Mouse (Mus musculus) forebrain, embryonic 13.5 days (tissue): ENCODE data around the gene Nkrf. TPM values are rescaled to one million over a fixed set of nuclear protein-coding genes. Genes with fewer than 3 reads are reported as not detected.
A peak's percentile ranks its signal among the peaks of the same experiment; 100 is the strongest.

Experiments
- ATAC-seq: fragments of 200-750 bp; cut with Nextera tagmentation; 2 replicates; pipeline ENCODE4 v1.8.0; 2017
- H3K27ac ChIP-seq: fragments of 300-500 bp; sonication (generic); 2 replicates; pipeline ENCODE4 v1.5.1; 2015; ENCODE audit warnings: inconsistent platforms, mild to moderate bottlenecking, moderate library complexity
- H3K27me3 ChIP-seq: fragments of 300-500 bp; sonication (generic); 2 replicates; pipeline ENCODE4 v1.6.1; 2015; ENCODE audit warnings: mild to moderate bottlenecking, inconsistent platforms
- H3K36me3 ChIP-seq: fragments of 300-500 bp; sonication (generic); 2 replicates; pipeline ENCODE4 v1.6.1; 2015; ENCODE audit warnings: mild to moderate bottlenecking, inconsistent platforms; ENCODE audit not compliant: poor library complexity, severe bottlenecking
- H3K4me1 ChIP-seq: fragments of 300-500 bp; sonication (generic); 2 replicates; pipeline ENCODE4 v1.6.1; 2015; ENCODE audit warnings: inconsistent platforms
- H3K4me2 ChIP-seq: fragments of 300-500 bp; sonication (generic); 2 replicates; pipeline ENCODE4 v1.6.1; 2015; ENCODE audit warnings: inconsistent platforms, mild to moderate bottlenecking, moderate library complexity
- H3K4me3 ChIP-seq: fragments of 300-500 bp; sonication (generic); 2 replicates; pipeline ENCODE4 v1.5.1; 2015; ENCODE audit warnings: mild to moderate bottlenecking, inconsistent platforms
- H3K9ac ChIP-seq: fragments of 300-500 bp; sonication (generic); 2 replicates; pipeline ENCODE4 v1.6.1; 2015; ENCODE audit warnings: mild to moderate bottlenecking, inconsistent platforms
- H3K9me3 ChIP-seq: fragments of 300-500 bp; sonication (generic); replicated peaks from 2 replicates; pipeline ENCODE4 v1.6.1; 2016; ENCODE audit warnings: inconsistent platforms
- WGBS: fragments of 180-500 bp; shearing (Covaris S2); methylation state at CpG from one replicate; pipeline ENCODE4 v1.1.7; 2015; 5-methylcytosine and 5-hydroxymethylcytosine counted together
- polyA plus RNA-seq: library from polyadenylated mRNA; unstranded; fragments of >200 nt; fragmentation: Nextera tagmentation; extraction: Ambion mirVana; gene quantifications from 2 replicates; pipeline ENCODE4 v1.2.1, GENCODE M21; 2015

The Nkrf gene
- 8.0 and 8.7 TPM in 2 replicates for polyA plus RNA-seq

- Histone ChIP-seq H3K4me2 (peak within 1 kb of the TSS; percentile 64), H3K9ac (peak within 1 kb of the TSS; percentile 76), H3K4me3 (peak within 1 kb of the TSS; percentile 56), H3K36me3 (no peaks in the 10 kb centered on the region), H3K9me3 (no peaks in the 10 kb centered on the region), H3K27ac (peak within 1 kb of the TSS; percentile 81), H3K4me1 (no peaks in the 10 kb centered on the region), H3K27me3 (no peaks in the 10 kb centered on the region)
- peak; percentile 80 for ATAC-seq
- WGBS, result 22% methylated on average over 31 of the region's 47 CpGs
Observed at GRCm38 (mm10) chrX:36902321-36903114, at the start of gene Nkrf. TSS of gene Nkrf (minus strand) at chrX:36902899.

- Histone ChIP-seq H3K36me3 (peaks cover 18% of the 10 kb centered on the region), H3K9ac (no peak overlapping the region), H3K4me1 (no peaks in the 10 kb centered on the region), H3K27ac (no peak overlapping the region), H3K27me3 (no peaks in the 10 kb centered on the region), H3K4me2 (no peak overlapping the region), H3K9me3 (no peaks in the 10 kb centered on the region; the same call in 1 of the 2 replicates), H3K4me3 (no peak overlapping the region)
- no peak for ATAC-seq
- 90% methylated on average over 3 of the region's 3 CpGs for WGBS
Observed at GRCm38 (mm10) chrX:36941106-36941505, 38.4 kb upstream of the Nkrf start.

GRCm38 (mm10) chrX:36939806-36940413 lies 37.2 kb upstream of the Nkrf start:
- ATAC-seq, result peak; percentile 36; the same call in 1 of the 2 replicates
- Histone ChIP-seq H3K36me3 (peaks cover 18% of the 10 kb centered on the region), H3K27ac (no peak overlapping the region), H3K4me1 (no peaks in the 10 kb centered on the region), H3K9me3 (no peaks in the 10 kb centered on the region; the same call in 1 of the 2 replicates), H3K27me3 (no peaks in the 10 kb centered on the region), H3K9ac (no peak overlapping the region), H3K4me2 (no peak overlapping the region), H3K4me3 (no peak overlapping the region)
- WGBS, result 80% methylated on average over 4 of the region's 4 CpGs

GRCm38 (mm10) chrX:36935326-36935966 lies 32.7 kb upstream of the Nkrf start:
- no peak for ATAC-seq
- no peak overlapping the region for H3K4me3 ChIP-seq
- WGBS, result 75% methylated on average over 7 of the region's 7 CpGs

GRCm38 (mm10) chrX:36930574-36930973 lies 27.9 kb upstream of the Nkrf start:
- WGBS, result 41% methylated on average over 1 of the region's 1 CpGs
- Histone ChIP-seq H3K36me3 (no peaks in the 10 kb centered on the region; the same call in 1 of the 2 replicates), H3K9ac (no peak overlapping the region), H3K4me3 (no peak overlapping the region), H3K4me1 (no peaks in the 10 kb centered on the region), H3K27me3 (no peaks in the 10 kb centered on the region), H3K27ac (no peak overlapping the region), H3K4me2 (no peak overlapping the region), H3K9me3 (no peaks in the 10 kb centered on the region)
- no peak for ATAC-seq

More at GRCm38 (mm10) chrX:36935326-36935966, 32.7 kb upstream of the Nkrf start:
- no peaks in the 10 kb centered on the region for H3K9me3 ChIP-seq
- no peak overlapping the region for H3K27ac ChIP-seq
- no peaks in the 10 kb centered on the region for H3K36me3 ChIP-seq
- H3K9ac ChIP-seq, result no peak overlapping the region
- H3K4me1 ChIP-seq, result no peaks in the 10 kb centered on the region
- H3K4me2 ChIP-seq, result no peak overlapping the region
- H3K27me3 ChIP-seq, result no peaks in the 10 kb centered on the region

GRCm38 (mm10) chrX:36929694-36930093 lies 27.0 kb upstream of the Nkrf start:
- Histone ChIP-seq H3K9me3 (no peaks in the 10 kb centered on the region), H3K27me3 (no peaks in the 10 kb centered on the region), H3K4me2 (no peak overlapping the region), H3K36me3 (no peaks in the 10 kb centered on the region; the same call in 1 of the 2 replicates), H3K9ac (no peak overlapping the region), H3K4me3 (no peak overlapping the region), H3K27ac (no peak overlapping the region), H3K4me1 (no peaks in the 10 kb centered on the region)
- no peak for ATAC-seq
- 78% methylated on average over 4 of the region's 4 CpGs for WGBS

- Histone ChIP-seq H3K4me2 (no peak overlapping the region), H3K36me3 (no peaks in the 10 kb centered on the region; the same call in 1 of the 2 replicates), H3K4me1 (no peaks in the 10 kb centered on the region), H3K9ac (no peak overlapping the region), H3K27me3 (no peaks in the 10 kb centered on the region), H3K9me3 (no peaks in the 10 kb centered on the region), H3K4me3 (no peak overlapping the region), H3K27ac (no peak overlapping the region)
- no peak for ATAC-seq
- WGBS, result 72% methylated on average over 4 of the region's 4 CpGs
Observed at GRCm38 (mm10) chrX:36928791-36929190, 26.1 kb upstream of the Nkrf start.

GRCm38 (mm10) chrX:36921346-36921745 lies 18.6 kb upstream of the Nkrf start:
- no peak overlapping the region for H3K27ac ChIP-seq
- H3K4me2 ChIP-seq, result no peak overlapping the region
- H3K4me1 ChIP-seq, result no peaks in the 10 kb centered on the region
- no peaks in the 10 kb centered on the region for H3K9me3 ChIP-seq
- no peak overlapping the region for H3K4me3 ChIP-seq
- H3K36me3 ChIP-seq, result no peaks in the 10 kb centered on the region
- 87% methylated on average over 4 of the region's 4 CpGs for WGBS
- ATAC-seq, result no peak
- H3K9ac ChIP-seq, result no peak overlapping the region
- no peaks in the 10 kb centered on the region for H3K27me3 ChIP-seq

- Histone ChIP-seq H3K9ac (no peak overlapping the region), H3K4me1 (no peaks in the 10 kb centered on the region), H3K27ac (no peak overlapping the region), H3K4me2 (no peak overlapping the region), H3K9me3 (no peaks in the 10 kb centered on the region), H3K36me3 (no peaks in the 10 kb centered on the region), H3K4me3 (no peak overlapping the region), H3K27me3 (no peaks in the 10 kb centered on the region)
- no peak for ATAC-seq
- WGBS, result 77% methylated on average over 1 of the region's 1 CpGs
Observed at GRCm38 (mm10) chrX:36917749-36918148, 15.1 kb upstream of the Nkrf start.

GRCm38 (mm10) chrX:36911343-36911742 lies 8.6 kb upstream of the Nkrf start:
- Histone ChIP-seq H3K27me3 (no peaks in the 10 kb centered on the region), H3K4me2 (no peak overlapping the region), H3K4me1 (no peaks in the 10 kb centered on the region), H3K9ac (no peak overlapping the region), H3K27ac (no peak overlapping the region), H3K9me3 (no peaks in the 10 kb centered on the region), H3K4me3 (no peak overlapping the region), H3K36me3 (no peaks in the 10 kb centered on the region)
- WGBS, result 45% methylated on average over 12 of the region's 12 CpGs
- ATAC-seq, result peak; percentile 41; the same call in 1 of the 2 replicates

GRCm38 (mm10) chrX:36906539-36906938 lies 3.8 kb upstream of the Nkrf start:
- ATAC-seq, result no peak
- 42% methylated on average over 5 of the region's 5 CpGs for WGBS
- Histone ChIP-seq H3K4me3 (no peak overlapping the region), H3K27ac (no peak overlapping the region), H3K36me3 (no peaks in the 10 kb centered on the region), H3K4me1 (no peaks in the 10 kb centered on the region), H3K9ac (no peak overlapping the region), H3K27me3 (no peaks in the 10 kb centered on the region), H3K4me2 (no peak overlapping the region), H3K9me3 (no peaks in the 10 kb centered on the region)
